Mouse (Mus musculus) midbrain, embryonic 12.5 days (tissue): Measurements from ENCODE around the gene Piga. TPM values are rescaled to one million over a fixed set of nuclear protein-coding genes. Genes with fewer than 3 reads are reported as not detected.
A peak's percentile ranks its signal among the peaks of the same experiment; 100 is the strongest.

Experiments
- ATAC-seq: fragments of 200-750 bp; cut with Nextera tagmentation; 2 replicates; pipeline ENCODE4 v1.8.0; 2017; ENCODE audit warnings: low read depth, moderate TSS enrichment, moderate library complexity; ENCODE audit not compliant: low FRiP score
- H3K27ac ChIP-seq: fragments of 300-500 bp; sonication (generic); replicated peaks from 2 replicates; pipeline ENCODE4 v1.5.1; 2016; ENCODE audit warnings: mild to moderate bottlenecking
- H3K27me3 ChIP-seq: fragments of 300-500 bp; sonication (generic); 2 replicates; pipeline ENCODE4 v1.6.1; 2016; ENCODE audit warnings: mild to moderate bottlenecking
- H3K36me3 ChIP-seq: fragments of 300-500 bp; sonication (generic); 2 replicates; pipeline ENCODE4 v1.6.1; 2016
- H3K4me1 ChIP-seq: fragments of 300-500 bp; sonication (generic); 2 replicates; pipeline ENCODE4 v1.6.1; 2016
- H3K4me2 ChIP-seq: fragments of 300-500 bp; sonication (generic); replicated peaks from 2 replicates; pipeline ENCODE4 v1.6.1; 2016; ENCODE audit warnings: mild to moderate bottlenecking, moderate library complexity
- H3K4me3 ChIP-seq: fragments of 300-500 bp; sonication (generic); 2 replicates; pipeline ENCODE4 v1.5.1; 2016; ENCODE audit warnings: mild to moderate bottlenecking
- H3K9ac ChIP-seq: fragments of 300-500 bp; sonication (generic); replicated peaks from 2 replicates; pipeline ENCODE4 v1.6.1; 2016; ENCODE audit warnings: mild to moderate bottlenecking, moderate library complexity
- H3K9me3 ChIP-seq: fragments of 300-500 bp; sonication (generic); 2 replicates; pipeline ENCODE4 v1.6.1; 2016; ENCODE audit warnings: mild to moderate bottlenecking
- WGBS: fragments of 180-500 bp; shearing (Covaris S2); methylation state at CpG from one replicate; pipeline ENCODE4 v1.1.7; 2016; 5-methylcytosine and 5-hydroxymethylcytosine counted together
- polyA plus RNA-seq: library from polyadenylated mRNA; unstranded; fragments of >200 nt; fragmentation: Nextera tagmentation; extraction: Ambion mirVana; gene quantifications from 2 replicates; pipeline ENCODE4 v1.2.1, GENCODE M21; 2016

Piga gene
- polyA plus RNA-seq, 1 experiment from 2014 or later = 12.4 TPM

DNA sequence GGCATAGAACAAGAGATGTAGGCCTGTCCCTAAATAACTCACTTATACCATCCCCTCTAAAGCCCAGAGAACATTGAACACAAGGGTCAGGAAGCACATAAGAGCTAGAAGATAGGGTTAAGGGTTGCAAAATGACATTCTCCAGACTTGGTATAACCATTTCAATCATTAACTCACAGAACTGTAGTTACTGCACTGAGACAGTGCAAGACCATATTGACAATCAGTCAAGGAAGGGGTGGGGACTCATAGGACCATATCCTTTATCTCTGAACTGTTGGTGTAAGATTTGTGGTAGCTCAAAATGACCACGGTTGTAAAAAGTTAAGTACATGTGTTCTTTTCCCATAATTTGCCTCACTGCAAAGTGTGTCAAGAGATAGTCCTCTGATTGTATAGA lies 9.0 kb upstream of the Piga start:
- Histone ChIP-seq H3K9ac (no peak overlapping the region), H3K4me1 (no peaks in the 10 kb centered on the region), H3K4me2 (no peak overlapping the region), H3K27me3 (peaks cover 14% of the 10 kb centered on the region; the same call in 1 of the 2 replicates), H3K36me3 (no peaks in the 10 kb centered on the region), H3K4me3 (no peak overlapping the region), H3K9me3 (no peaks in the 10 kb centered on the region), H3K27ac (no peak overlapping the region)
- WGBS = 83% methylated on average over 1 of the region's 1 CpGs
- no peak for ATAC-seq

- Histone ChIP-seq H3K4me2 (no peak overlapping the region), H3K4me1 (0 out of 2 replicates have a peak, but pooled peaks cover 4% of the 10 kb centered on the region), H3K9me3 (no peaks in the 10 kb centered on the region), H3K4me3 (no peak overlapping the region), H3K9ac (no peak overlapping the region), H3K27me3 (peaks cover 21% of the 10 kb centered on the region), H3K27ac (no peak overlapping the region), H3K36me3 (no peaks in the 10 kb centered on the region)
- 78% methylated on average over 2 of the region's 2 CpGs for WGBS
- no peak for ATAC-seq
These were observed 2.8 kb upstream of the Piga start for GRCm38 (mm10) chrX:164416803-164417202.

DNA sequence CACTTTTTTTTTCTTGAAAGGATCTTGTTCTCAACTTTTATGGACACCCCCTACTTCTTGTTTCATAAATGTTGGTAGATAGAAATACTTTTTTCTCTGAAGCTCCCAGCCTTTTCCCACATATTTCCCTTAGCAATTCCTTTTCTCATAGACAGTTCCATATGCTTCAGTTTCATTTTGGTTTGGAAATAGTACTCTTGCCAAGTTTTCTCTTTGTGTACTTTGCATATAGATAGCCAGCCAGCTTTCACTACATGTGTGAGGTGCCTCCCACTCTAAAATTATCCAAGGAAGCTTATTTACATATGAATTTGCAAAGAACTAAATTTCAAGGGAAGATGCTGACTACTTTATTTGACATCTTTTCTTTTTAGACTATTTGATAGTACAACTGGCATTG lies 1.6 kb upstream of the Piga start:
- Histone ChIP-seq H3K4me3 (no peak overlapping the region), H3K4me2 (no peak overlapping the region), H3K36me3 (0 out of 2 replicates have a peak, but pooled peaks cover 5% of the 10 kb centered on the region), H3K4me1 (0 out of 2 replicates have a peak, but pooled peaks cover 4% of the 10 kb centered on the region), H3K9me3 (no peaks in the 10 kb centered on the region), H3K27me3 (peaks cover 21% of the 10 kb centered on the region), H3K9ac (no peak overlapping the region), H3K27ac (no peak overlapping the region)
- ATAC-seq = no peak

GRCm38 (mm10) chrX:164419955-164420354 lies 368 bp downstream of the Piga start:
- H3K4me2 ChIP-seq = peak overlapping the region; percentile 52
- H3K36me3 ChIP-seq = 0 out of 2 replicates have a peak, but pooled peaks cover 7% of the 10 kb centered on the region
- H3K9ac ChIP-seq = peak overlapping the region; percentile 57
- no peak overlapping the region for H3K27ac ChIP-seq
- H3K9me3 ChIP-seq = no peaks in the 10 kb centered on the region
- no peak; the same call in 1 of the 2 replicates for ATAC-seq
- H3K4me3 ChIP-seq = peak overlapping the region; percentile 55
- H3K27me3 ChIP-seq = peaks cover 18% of the 10 kb centered on the region
- WGBS = 37% methylated on average over 13 of the region's 13 CpGs
- 0 out of 2 replicates have a peak, but pooled peaks cover 4% of the 10 kb centered on the region for H3K4me1 ChIP-seq

GRCm38 (mm10) chrX:164420518-164420917 lies 931 bp downstream of the Piga start:
- 0 out of 2 replicates have a peak, but pooled peaks cover 4% of the 10 kb centered on the region for H3K4me1 ChIP-seq
- peak overlapping the region; percentile 55 for H3K4me3 ChIP-seq
- ATAC-seq = no peak
- H3K9ac ChIP-seq = no peak overlapping the region
- H3K9me3 ChIP-seq = no peaks in the 10 kb centered on the region
- peaks cover 18% of the 10 kb centered on the region for H3K27me3 ChIP-seq
- no peak overlapping the region for H3K27ac ChIP-seq
- 64% methylated on average over 3 of the region's 3 CpGs for WGBS
- peak overlapping the region; percentile 52 for H3K4me2 ChIP-seq
- 0 out of 2 replicates have a peak, but pooled peaks cover 7% of the 10 kb centered on the region for H3K36me3 ChIP-seq

DNA sequence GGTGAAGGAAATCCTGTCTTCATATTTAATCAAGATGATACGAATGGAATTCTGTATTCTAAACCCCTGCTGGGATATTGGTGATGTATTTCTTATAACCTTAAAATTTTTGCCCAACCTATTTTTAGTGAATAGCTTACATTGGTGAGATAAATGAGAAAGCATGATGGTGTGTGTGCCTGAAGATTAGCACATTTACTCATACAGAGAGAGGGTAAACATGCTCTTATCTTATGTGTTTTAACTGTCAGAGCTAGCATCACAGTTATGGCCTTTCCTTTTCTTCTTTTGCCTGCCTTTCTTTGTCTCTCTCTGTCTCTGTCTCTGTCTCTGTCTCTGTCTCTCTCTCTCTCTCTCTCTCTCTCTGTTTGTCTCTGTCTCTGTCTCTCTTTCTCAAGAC lies 5.2 kb downstream of the Piga start:
- no peak for ATAC-seq
- Histone ChIP-seq H3K4me2 (no peak overlapping the region), H3K4me3 (no peak overlapping the region), H3K9ac (no peak overlapping the region), H3K9me3 (no peaks in the 10 kb centered on the region), H3K27ac (no peak overlapping the region), H3K4me1 (0 out of 2 replicates have a peak, but pooled peaks cover 4% of the 10 kb centered on the region), H3K27me3 (peaks cover 8% of the 10 kb centered on the region), H3K36me3 (0 out of 2 replicates have a peak, but pooled peaks cover 7% of the 10 kb centered on the region)
- 77% methylated on average over 1 of the region's 1 CpGs for WGBS

GRCm38 (mm10) chrX:164427295-164427694 lies 7.7 kb downstream of the Piga start:
- Histone ChIP-seq H3K9me3 (no peaks in the 10 kb centered on the region), H3K27me3 (no peaks in the 10 kb centered on the region; the same call in 1 of the 2 replicates), H3K4me3 (no peak overlapping the region), H3K27ac (no peak overlapping the region), H3K9ac (no peak overlapping the region), H3K36me3 (peaks cover 20% of the 10 kb centered on the region; the same call in 1 of the 2 replicates), H3K4me1 (no peaks in the 10 kb centered on the region), H3K4me2 (no peak overlapping the region)
- 93% methylated on average over 4 of the region's 4 CpGs for WGBS
- ATAC-seq = no peak

GRCm38 (mm10) chrX:164428224-164428623 lies 8.6 kb downstream of the Piga start:
- 83% methylated on average over 2 of the region's 2 CpGs for WGBS
- no peak for ATAC-seq
- Histone ChIP-seq H3K4me2 (no peak overlapping the region), H3K27ac (no peak overlapping the region), H3K36me3 (peaks cover 14% of the 10 kb centered on the region; the same call in 1 of the 2 replicates), H3K9ac (no peak overlapping the region), H3K4me3 (no peak overlapping the region), H3K27me3 (no peaks in the 10 kb centered on the region; the same call in 1 of the 2 replicates), H3K4me1 (no peaks in the 10 kb centered on the region), H3K9me3 (no peaks in the 10 kb centered on the region)

- Histone ChIP-seq H3K36me3 (peaks cover 14% of the 10 kb centered on the region; the same call in 1 of the 2 replicates), H3K4me1 (no peaks in the 10 kb centered on the region), H3K4me2 (no peak overlapping the region), H3K9ac (no peak overlapping the region), H3K9me3 (no peaks in the 10 kb centered on the region), H3K27me3 (no peaks in the 10 kb centered on the region; the same call in 1 of the 2 replicates), H3K4me3 (no peak overlapping the region), H3K27ac (no peak overlapping the region)
- no peak for ATAC-seq
- WGBS = 89% methylated on average over 6 of the region's 6 CpGs
These were observed 11.0 kb downstream of the Piga start for GRCm38 (mm10) chrX:164430621-164431020.

DNA sequence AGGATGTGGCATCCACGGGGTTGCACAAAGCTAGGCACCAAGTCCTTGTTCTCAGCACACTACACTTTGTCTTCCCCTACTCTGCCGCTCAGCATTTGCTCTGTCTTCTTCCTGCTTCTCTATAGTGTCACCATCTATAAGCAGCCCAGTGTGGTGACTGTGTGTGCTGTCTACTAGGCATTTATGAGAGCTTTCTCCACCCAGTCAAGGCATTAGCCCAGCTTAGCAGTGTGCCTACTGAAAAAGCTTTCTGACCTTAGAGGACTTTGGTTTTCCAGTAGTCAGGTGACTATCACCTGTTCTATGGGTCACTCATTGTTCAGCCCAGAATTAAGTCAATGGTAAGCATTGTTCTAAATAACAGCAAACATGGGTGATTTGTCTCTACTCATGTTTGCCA lies 11.5 kb downstream of the Piga start:
- no peak overlapping the region for H3K9ac ChIP-seq
- peaks cover 14% of the 10 kb centered on the region; the same call in 1 of the 2 replicates for H3K36me3 ChIP-seq
- H3K4me1 ChIP-seq = no peaks in the 10 kb centered on the region
- H3K9me3 ChIP-seq = no peaks in the 10 kb centered on the region
- 90% methylated on average over 2 of the region's 2 CpGs for WGBS
- no peak overlapping the region for H3K4me3 ChIP-seq
- ATAC-seq = no peak
- H3K4me2 ChIP-seq = no peak overlapping the region
- peaks cover 3% of the 10 kb centered on the region; the same call in 1 of the 2 replicates for H3K27me3 ChIP-seq
- H3K27ac ChIP-seq = no peak overlapping the region

DNA sequence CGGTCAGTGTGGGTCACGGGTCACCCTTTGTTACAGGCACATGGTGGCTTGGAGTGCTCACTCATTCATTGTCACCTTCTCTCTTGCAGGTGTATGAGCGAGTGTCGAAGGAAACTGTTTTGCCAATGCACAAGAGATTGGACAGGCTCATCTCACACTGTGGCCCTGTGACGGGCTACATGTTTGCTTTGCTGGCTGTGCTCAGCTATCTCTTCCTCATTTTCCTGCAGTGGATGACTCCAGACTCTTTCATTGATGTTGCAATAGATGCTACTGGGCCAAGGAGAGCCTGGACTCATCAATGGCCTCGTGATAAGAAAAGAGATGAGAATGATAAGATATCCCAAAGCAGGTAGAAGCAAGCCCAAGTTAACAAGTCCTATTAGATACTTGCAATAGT lies 12.0 kb downstream of the Piga start:
- H3K4me2 ChIP-seq = no peak overlapping the region
- H3K9me3 ChIP-seq = no peaks in the 10 kb centered on the region
- no peak overlapping the region for H3K9ac ChIP-seq
- H3K4me1 ChIP-seq = no peaks in the 10 kb centered on the region
- peaks cover 3% of the 10 kb centered on the region; the same call in 1 of the 2 replicates for H3K27me3 ChIP-seq
- 89% methylated on average over 6 of the region's 6 CpGs for WGBS
- H3K4me3 ChIP-seq = no peak overlapping the region
- no peak overlapping the region for H3K27ac ChIP-seq
- no peak for ATAC-seq
- H3K36me3 ChIP-seq = peaks cover 14% of the 10 kb centered on the region; the same call in 1 of the 2 replicates

GRCm38 (mm10) chrX:164432682-164433081 lies 13.1 kb downstream of the Piga start:
- 94% methylated on average over 9 of the region's 9 CpGs for WGBS
- Histone ChIP-seq H3K9ac (no peak overlapping the region), H3K4me3 (no peak overlapping the region), H3K9me3 (no peaks in the 10 kb centered on the region), H3K4me1 (no peaks in the 10 kb centered on the region), H3K36me3 (peaks cover 14% of the 10 kb centered on the region; the same call in 1 of the 2 replicates), H3K27ac (no peak overlapping the region), H3K4me2 (no peak overlapping the region), H3K27me3 (peaks cover 3% of the 10 kb centered on the region; the same call in 1 of the 2 replicates)
- ATAC-seq = no peak
